Mouse (Mus musculus) liver, adult 2 months (tissue): ENCODE results near the gene Nat9.

ENCODE experiments used
- CTCF ChIP-seq: fragments of 200-500 bp; IDR thresholded peaks from 2 replicates; pipeline ENCODE4 v1.5.1; 2011; ENCODE audit warnings: low read depth, low read length, control low read depth
- POLR2A ChIP-seq: fragments of 200-500 bp; IDR thresholded peaks from 2 replicates; pipeline ENCODE4 v1.6.1; 2011; ENCODE audit warnings: low read length, control low read depth; ENCODE audit not compliant: insufficient read depth; ENCODE audit errors: extremely low read depth

GRCm38 (mm10) chr11:115169430-115169829, 18.2 kb downstream of the Nat9 start:
- TF ChIP-seq POLR2A (no peak), CTCF (no peak)
